Mouse (Mus musculus): ENCODE measurements around the gene Cd2bp2.

DNA sequence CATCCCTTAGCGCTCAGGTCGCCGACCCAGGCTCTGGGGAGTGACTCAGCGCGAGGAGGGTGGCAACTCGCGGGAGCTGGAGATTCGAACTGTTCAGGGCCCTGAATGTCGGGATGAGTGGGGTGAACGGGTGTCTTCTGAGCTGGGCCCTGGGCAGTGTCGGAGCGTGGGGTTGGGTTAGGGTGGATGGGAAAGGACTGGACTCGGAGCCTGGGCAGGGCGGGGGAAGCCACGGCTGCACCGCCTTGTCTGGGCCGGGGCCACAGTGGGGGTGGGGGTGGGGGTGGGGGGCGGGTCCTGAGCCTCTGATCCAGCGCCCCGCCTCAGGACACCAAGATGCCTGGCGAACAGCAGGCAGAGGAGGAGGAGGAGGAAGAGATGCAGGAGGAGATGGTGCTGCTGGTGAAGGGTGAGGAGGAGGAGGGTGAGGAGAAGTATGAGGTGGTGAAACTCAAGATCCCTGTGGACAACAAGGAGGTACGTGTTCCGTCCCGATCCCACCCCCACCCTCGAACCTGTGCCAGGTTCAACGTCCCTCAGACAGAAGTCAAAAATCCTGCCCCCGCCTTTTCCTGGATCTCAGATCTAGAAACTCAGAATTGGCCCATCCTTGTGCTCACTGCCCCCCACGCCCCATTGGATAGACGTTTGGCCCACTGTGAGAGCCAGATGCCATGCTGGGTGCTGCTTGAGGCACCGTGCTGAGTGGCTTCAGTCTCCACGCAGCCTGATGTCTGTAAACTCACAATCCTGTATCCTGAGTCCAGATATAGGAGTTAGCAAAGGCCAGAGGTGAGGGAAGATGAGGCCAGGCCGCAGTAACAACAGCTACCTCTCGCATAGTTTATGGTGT is 49.0 kb upstream of the Cd2bp2 start:
- TF ChIP-seq CTCF (IDR thresholded peaks at IDR 0.05; ENCODE audit: control insufficient read depth, insufficient read depth, insufficient replicate concordance, low read depth, low read length) (no peak), POLR2A (IDR thresholded peaks at IDR 0.05; ENCODE audit: control insufficient read depth, low read depth, low read length) (no peak)
